Mouse (Mus musculus) myocyte (in vitro differentiated cells): Measurements from ENCODE around the gene Ddx39.

ENCODE experiments used
- MAX ChIP-seq: IDR thresholded peaks from one replicate; pipeline ENCODE4 v1.6.1; 2011; ENCODE audit warnings: low read depth, mild to moderate bottlenecking, control low read depth
- MYOD1 ChIP-seq, 3 experiments: IDR thresholded peaks; one replicate each; pipeline ENCODE4 v1.6.1; 2011; ENCODE audit warnings: control low read depth in 2 of 3, low read depth in 2 of 3, mild to moderate bottlenecking in 2 of 3, moderate library complexity in 1 of 3; ENCODE audit not compliant: insufficient read length in 2 of 3, control insufficient read depth in 1 of 3
- POLR2A ChIP-seq: IDR thresholded peaks from one replicate; pipeline ENCODE4 v1.6.1; 2011; ENCODE audit warnings: low read depth, mild to moderate bottlenecking, control low read depth, moderate library complexity; ENCODE audit not compliant: insufficient read length
- POLR2AphosphoS2 ChIP-seq: IDR thresholded peaks from one replicate; pipeline ENCODE4 v1.6.1; 2011; ENCODE audit warnings: low read depth, control low read depth; ENCODE audit not compliant: insufficient read length
- TCF12 ChIP-seq: IDR thresholded peaks from one replicate; pipeline ENCODE4 v1.6.1; 2011; ENCODE audit warnings: mild to moderate bottlenecking, control low read depth; ENCODE audit not compliant: poor library complexity, insufficient read depth, severe bottlenecking
- TCF3 ChIP-seq: IDR thresholded peaks from one replicate; pipeline ENCODE4 v1.6.1; 2011; ENCODE audit warnings: low read depth, control low read depth; ENCODE audit not compliant: insufficient read length
- USF1 ChIP-seq: IDR thresholded peaks from one replicate; pipeline ENCODE4 v1.6.1; 2011; ENCODE audit warnings: low read depth, mild to moderate bottlenecking, control low read depth, moderate library complexity

DNA sequence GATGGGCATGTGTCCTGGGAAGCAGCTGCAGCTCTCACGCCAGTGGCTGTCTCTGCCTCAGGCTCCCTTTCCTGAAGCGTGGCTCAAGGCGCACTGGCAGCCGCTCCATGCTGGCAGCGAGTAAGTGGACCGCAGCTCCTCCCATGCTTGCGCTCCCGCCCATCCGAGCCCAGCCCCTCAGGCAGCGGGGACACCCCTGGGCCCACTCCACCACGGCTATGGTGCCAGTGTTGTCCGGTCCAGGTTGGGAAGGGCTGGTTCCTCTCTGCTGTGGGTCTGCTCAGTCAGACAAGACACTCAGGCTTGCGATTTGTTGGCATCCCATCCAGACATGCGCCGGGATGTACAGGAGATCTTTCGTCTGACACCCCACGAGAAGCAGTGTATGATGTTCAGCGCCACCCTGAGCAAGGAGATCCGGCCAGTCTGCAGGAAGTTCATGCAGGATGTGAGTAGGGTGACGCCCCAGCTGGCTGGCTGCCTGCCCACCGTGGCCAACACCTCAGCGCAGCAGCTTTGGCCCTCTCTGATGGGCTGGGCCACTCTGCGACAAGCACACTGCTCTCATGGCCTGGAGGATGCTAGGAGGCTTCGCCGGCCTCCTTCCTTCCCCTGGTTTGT, 6.5 kb downstream of the Ddx39 start:
- no peak for TF ChIP-seq USF1
- peak; percentile 55 for TF ChIP-seq POLR2A
- peak; percentile 64 for TF ChIP-seq POLR2AphosphoS2
- no peak for TF ChIP-seq MAX
- TF ChIP-seq TCF3: no peak
- no peak for TF ChIP-seq MYOD1 (IDR thresholded peaks at IDR 0.05; ENCODE audit: control insufficient read depth in 1 of 3, insufficient read length in 2 of 3, low read depth in 2 of 3)
- TF ChIP-seq TCF12: no peak
